Mouse (Mus musculus) ES-Bruce4 (cell line): Measurements from ENCODE around the gene Krt88. TPM values are rescaled to one million over a fixed set of nuclear protein-coding genes. Genes with fewer than 3 reads are reported as not detected.
A peak's percentile ranks its signal among the peaks of the same experiment; 100 is the strongest.

Experiments
- H3K27ac ChIP-seq: 2 replicates; pipeline ENCODE4 v1.5.1; 2012; ENCODE audit warnings: low read length, inconsistent platforms; ENCODE audit not compliant: insufficient read depth
- H3K27me3 ChIP-seq: 2 replicates; pipeline ENCODE4 v1.6.1; 2012; ENCODE audit warnings: mild to moderate bottlenecking, low read length, inconsistent platforms; ENCODE audit not compliant: control insufficient read depth, poor library complexity, insufficient read depth, severe bottlenecking
- H3K36me3 ChIP-seq: 2 replicates; pipeline ENCODE4 v1.6.1; 2012; ENCODE audit warnings: inconsistent platforms, mild to moderate bottlenecking, low read length, moderate library complexity; ENCODE audit not compliant: control insufficient read depth, poor library complexity, insufficient read depth, severe bottlenecking
- H3K4me1 ChIP-seq: one replicate; pipeline ENCODE4 v1.8.1; 2011; ENCODE audit warnings: low read length; ENCODE audit not compliant: control insufficient read depth, insufficient read depth
- H3K4me3 ChIP-seq: 2 replicates; pipeline ENCODE4 v1.5.1; 2011; ENCODE audit warnings: low read depth, mild to moderate bottlenecking, low read length
- H3K9ac ChIP-seq: 2 replicates; pipeline ENCODE4 v1.6.1; 2012; ENCODE audit warnings: low read depth, mild to moderate bottlenecking, inconsistent platforms; ENCODE audit not compliant: poor library complexity, severe bottlenecking
- H3K9me3 ChIP-seq: replicated peaks from 2 replicates; pipeline ENCODE4 v1.6.1; 2012; ENCODE audit warnings: mild to moderate bottlenecking, low read length, inconsistent platforms; ENCODE audit not compliant: control insufficient read depth, poor library complexity, insufficient read depth, severe bottlenecking
- CTCF ChIP-seq: IDR thresholded peaks from one replicate; pipeline ENCODE4 v1.8.1; 2011; ENCODE audit warnings: low read depth, low read length
- EP300 ChIP-seq: IDR thresholded peaks from 2 replicates; pipeline ENCODE4 v1.6.1; 2011; ENCODE audit warnings: low read depth, low read length; ENCODE audit not compliant: insufficient read depth
- POLR2A ChIP-seq: IDR thresholded peaks from one replicate; pipeline ENCODE4 v1.8.1; 2011; ENCODE audit warnings: low read length; ENCODE audit not compliant: insufficient read depth
- polyA plus RNA-seq: library from polyadenylated mRNA; stranded (reverse); fragments of >200 nt; gene quantifications from 2 replicates; pipeline ENCODE4 v1.2.4, GENCODE M21; 2011; ENCODE audit warnings: low read depth; ENCODE audit not compliant: missing spikeins, insufficient read depth, insufficient read length

Gene Krt88
- polyA plus RNA-seq, 1 experiment: not detected

GRCm38 (mm10) chr15:101458361-101458930, 10.9 kb downstream of the Krt88 start:
- no peak overlapping the region for H3K27ac ChIP-seq
- no peaks in the 10 kb centered on the region for H3K27me3 ChIP-seq
- TF ChIP-seq EP300 (no peak), POLR2A (no peak), CTCF (no peak)

GRCm38 (mm10) chr15:101459283-101459682, 11.7 kb downstream of the Krt88 start:
- no peak overlapping the region for H3K27ac ChIP-seq
- TF ChIP-seq EP300: no peak
- peak; percentile 57 for TF ChIP-seq CTCF
- TF ChIP-seq POLR2A: no peak
- no peaks in the 10 kb centered on the region for H3K36me3 ChIP-seq
- H3K9me3 ChIP-seq: no peaks in the 10 kb centered on the region
- no peaks in the 10 kb centered on the region for H3K4me1 ChIP-seq
- H3K4me3 ChIP-seq: no peak overlapping the region
- no peaks in the 10 kb centered on the region for H3K27me3 ChIP-seq
- no peak overlapping the region for H3K9ac ChIP-seq

More at GRCm38 (mm10) chr15:101458361-101458930, 10.9 kb downstream of the Krt88 start:
- H3K9me3 ChIP-seq: no peaks in the 10 kb centered on the region
- H3K36me3 ChIP-seq: no peaks in the 10 kb centered on the region
- H3K4me1 ChIP-seq: no peaks in the 10 kb centered on the region
- no peak overlapping the region for H3K9ac ChIP-seq
- H3K4me3 ChIP-seq: no peak overlapping the region

GRCm38 (mm10) chr15:101463651-101464050, 16.1 kb downstream of the Krt88 start, which contains the start of gene Krt81:
Gene Krt81 (minus strand): TSS chr15:101463751.
- no peak within 1 kb of the TSS for H3K4me3 ChIP-seq
- no peaks in the 10 kb centered on the region for H3K36me3 ChIP-seq
- H3K9ac ChIP-seq: no peak within 1 kb of the TSS
- TF ChIP-seq CTCF: no peak
- no peak for TF ChIP-seq POLR2A
- TF ChIP-seq EP300: no peak
- H3K9me3 ChIP-seq: no peaks in the 10 kb centered on the region
- H3K4me1 ChIP-seq: no peaks in the 10 kb centered on the region
- no peaks in the 10 kb centered on the region for H3K27me3 ChIP-seq
- no peak within 1 kb of the TSS for H3K27ac ChIP-seq

- TF ChIP-seq CTCF (no peak), EP300 (no peak), POLR2A (no peak)
Measured at GRCm38 (mm10) chr15:101469093-101469492, 21.5 kb downstream of the Krt88 start.

GRCm38 (mm10) chr15:101472952-101473528, 25.5 kb downstream of the Krt88 start, which contains the start of gene Krt86:
Gene Krt86 (plus strand): TSS chr15:101473478.
- Histone ChIP-seq H3K27ac (no peak within 1 kb of the TSS), H3K9ac (no peak within 1 kb of the TSS), H3K4me1 (no peaks in the 10 kb centered on the region), H3K9me3 (no peaks in the 10 kb centered on the region), H3K27me3 (no peaks in the 10 kb centered on the region), H3K36me3 (no peaks in the 10 kb centered on the region), H3K4me3 (no peak within 1 kb of the TSS)
- TF ChIP-seq CTCF (no peak), EP300 (no peak), POLR2A (no peak)

More at GRCm38 (mm10) chr15:101469093-101469492, 21.5 kb downstream of the Krt88 start:
- Histone ChIP-seq H3K27ac (no peak overlapping the region), H3K9ac (no peak overlapping the region), H3K4me1 (no peaks in the 10 kb centered on the region), H3K4me3 (no peak overlapping the region), H3K27me3 (no peaks in the 10 kb centered on the region), H3K9me3 (no peaks in the 10 kb centered on the region), H3K36me3 (no peaks in the 10 kb centered on the region)

- Histone ChIP-seq H3K4me3 (no peak overlapping the region), H3K27me3 (no peaks in the 10 kb centered on the region), H3K36me3 (no peaks in the 10 kb centered on the region), H3K27ac (no peak overlapping the region), H3K4me1 (no peaks in the 10 kb centered on the region), H3K9ac (no peak overlapping the region), H3K9me3 (no peaks in the 10 kb centered on the region)
- no peak for TF ChIP-seq EP300
- peak; percentile 58 for TF ChIP-seq CTCF
Measured at GRCm38 (mm10) chr15:101479007-101479665, 31.6 kb downstream of the Krt88 start.
